Mouse (Mus musculus): ENCODE measurements around the gene Nek1. TPM values are rescaled to one million over a fixed set of nuclear protein-coding genes. Genes with fewer than 3 reads are reported as not detected.
A peak's percentile ranks its signal among the peaks of the same experiment; 100 is the strongest.

The Nek1 gene
- polyA plus RNA-seq, 1 experiment = 2.9 TPM

- no peaks in the 10 kb centered on the region for H3K36me3 ChIP-seq (ENCODE audit: control insufficient read depth, insufficient read depth, low read length)
- no peaks in the 10 kb centered on the region for H3K27me3 ChIP-seq (ENCODE audit: control insufficient read depth, insufficient read depth, low read length)
- TF ChIP-seq CTCF (IDR thresholded peaks at IDR 0.05; ENCODE audit: extremely low read depth, insufficient read length, insufficient replicate concordance, low read depth, low read length) (no peak), POLR2A (IDR thresholded peaks at IDR 0.05; ENCODE audit: low read depth, low read length) (no peak)
- H3K27ac ChIP-seq (ENCODE audit: insufficient read depth, low read depth, low read length) = peak overlapping the region; percentile 17; the same call in 1 of the 2 replicates
- H3K4me1 ChIP-seq (ENCODE audit: control insufficient read depth, insufficient read depth, insufficient read length, low read length) = peaks cover 13% of the 10 kb centered on the region; the same call in 1 of the 2 replicates
- H3K4me3 ChIP-seq (ENCODE audit: low read depth, low read length) = no peak overlapping the region
These were observed 149.8 kb downstream of the Nek1 start for GRCm38 (mm10) chr8:61142845-61143244.

DNA sequence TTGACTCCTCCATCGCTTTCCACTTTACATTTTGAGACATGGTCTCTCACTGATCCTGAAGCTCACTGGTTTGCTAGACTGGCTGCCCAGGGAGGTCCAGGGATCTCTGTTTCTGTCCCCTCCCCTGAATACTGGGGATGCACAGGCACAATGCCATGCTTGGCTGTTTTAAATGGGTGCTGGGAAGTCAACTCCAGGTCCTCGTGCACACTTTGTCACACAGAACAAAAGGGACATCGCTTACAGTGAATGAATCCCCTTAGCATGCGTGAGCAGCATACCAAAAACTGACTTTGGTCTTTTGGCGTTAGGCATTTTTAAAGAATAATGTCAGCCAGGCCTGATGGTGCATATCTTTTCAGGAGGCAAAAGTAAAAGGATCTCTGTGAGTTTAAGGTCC is 155.7 kb downstream of the Nek1 start:
- Histone ChIP-seq H3K4me3 (ENCODE audit: low read depth, low read length) (no peak overlapping the region), H3K27me3 (ENCODE audit: control insufficient read depth, insufficient read depth, low read length) (no peaks in the 10 kb centered on the region), H3K4me1 (ENCODE audit: control insufficient read depth, insufficient read depth, insufficient read length, low read length) (peaks cover 6% of the 10 kb centered on the region; the same call in 1 of the 2 replicates), H3K27ac (ENCODE audit: insufficient read depth, low read depth, low read length) (no peak overlapping the region), H3K36me3 (ENCODE audit: control insufficient read depth, insufficient read depth, low read length) (no peaks in the 10 kb centered on the region)
- 91% methylated on average over 5 of the region's 5 CpGs for WGBS
- TF ChIP-seq POLR2A (IDR thresholded peaks at IDR 0.05; ENCODE audit: low read depth, low read length) = no peak
- no peak for TF ChIP-seq CTCF (IDR thresholded peaks at IDR 0.05; ENCODE audit: extremely low read depth, insufficient read length, insufficient replicate concordance, low read depth, low read length)

DNA sequence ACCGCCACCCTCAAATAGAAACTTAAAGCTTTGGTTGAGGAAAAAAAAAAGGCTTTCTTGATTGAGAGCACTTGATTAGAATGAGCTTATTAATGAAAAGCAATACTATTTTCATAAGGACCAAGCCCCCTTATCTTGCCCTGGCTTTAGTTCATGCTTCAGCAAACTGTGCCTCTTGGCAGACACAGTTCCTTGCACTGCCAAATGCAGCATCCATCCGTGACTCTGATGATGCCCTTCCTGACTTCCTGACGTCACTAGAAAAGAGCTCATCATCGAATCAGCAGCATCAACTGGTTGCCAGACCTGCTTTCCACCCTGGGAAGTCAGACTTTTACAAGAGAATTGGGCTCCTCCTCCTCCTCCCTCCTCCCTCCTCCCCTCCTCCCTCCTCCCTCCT is 157.6 kb downstream of the Nek1 start:
- 70% methylated on average over 4 of the region's 4 CpGs for WGBS
- TF ChIP-seq CTCF (IDR thresholded peaks at IDR 0.05; ENCODE audit: extremely low read depth, insufficient read length, insufficient replicate concordance, low read depth, low read length) = no peak
- TF ChIP-seq POLR2A (IDR thresholded peaks at IDR 0.05; ENCODE audit: low read depth, low read length) = no peak
- peaks cover 6% of the 10 kb centered on the region; the same call in 1 of the 2 replicates for H3K4me1 ChIP-seq (ENCODE audit: control insufficient read depth, insufficient read depth, insufficient read length, low read length)
- H3K27ac ChIP-seq (ENCODE audit: insufficient read depth, low read depth, low read length) = no peak overlapping the region
- no peaks in the 10 kb centered on the region for H3K27me3 ChIP-seq (ENCODE audit: control insufficient read depth, insufficient read depth, low read length)
- H3K4me3 ChIP-seq (ENCODE audit: low read depth, low read length) = no peak overlapping the region
- H3K36me3 ChIP-seq (ENCODE audit: control insufficient read depth, insufficient read depth, low read length) = no peaks in the 10 kb centered on the region

DNA sequence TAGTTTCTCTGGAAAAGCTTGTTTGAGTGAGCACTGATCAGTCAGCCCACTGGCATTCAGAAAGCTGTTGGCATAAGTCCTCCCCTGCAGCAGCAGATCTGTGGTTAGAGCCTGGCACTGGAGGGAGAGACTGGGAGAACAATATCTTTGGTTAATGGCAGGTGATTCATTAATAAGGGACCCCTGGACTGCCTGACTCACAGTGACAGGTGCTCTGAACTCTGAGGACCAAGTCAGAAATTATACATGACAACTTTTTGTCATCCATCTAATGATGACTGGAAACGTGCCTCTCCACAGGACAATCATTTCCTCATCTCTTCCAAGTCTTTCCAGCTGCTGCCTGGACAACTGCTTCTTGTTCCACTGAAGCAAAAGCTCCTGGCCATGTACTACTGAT is 163.4 kb downstream of the Nek1 start:
- peaks cover 6% of the 10 kb centered on the region; the same call in 1 of the 2 replicates for H3K4me1 ChIP-seq (ENCODE audit: control insufficient read depth, insufficient read depth, insufficient read length, low read length)
- no peaks in the 10 kb centered on the region for H3K36me3 ChIP-seq (ENCODE audit: control insufficient read depth, insufficient read depth, low read length)
- no peaks in the 10 kb centered on the region for H3K27me3 ChIP-seq (ENCODE audit: control insufficient read depth, insufficient read depth, low read length)
- no peak overlapping the region for H3K4me3 ChIP-seq (ENCODE audit: low read depth, low read length)
- no peak overlapping the region for H3K27ac ChIP-seq (ENCODE audit: insufficient read depth, low read depth, low read length)
- no peak for TF ChIP-seq POLR2A (IDR thresholded peaks at IDR 0.05; ENCODE audit: low read depth, low read length)
- TF ChIP-seq CTCF (IDR thresholded peaks at IDR 0.05; ENCODE audit: extremely low read depth, insufficient read length, insufficient replicate concordance, low read depth, low read length) = no peak
- 26% methylated on average over 1 of the region's 1 CpGs for whole genome bisulfite sequencing

DNA sequence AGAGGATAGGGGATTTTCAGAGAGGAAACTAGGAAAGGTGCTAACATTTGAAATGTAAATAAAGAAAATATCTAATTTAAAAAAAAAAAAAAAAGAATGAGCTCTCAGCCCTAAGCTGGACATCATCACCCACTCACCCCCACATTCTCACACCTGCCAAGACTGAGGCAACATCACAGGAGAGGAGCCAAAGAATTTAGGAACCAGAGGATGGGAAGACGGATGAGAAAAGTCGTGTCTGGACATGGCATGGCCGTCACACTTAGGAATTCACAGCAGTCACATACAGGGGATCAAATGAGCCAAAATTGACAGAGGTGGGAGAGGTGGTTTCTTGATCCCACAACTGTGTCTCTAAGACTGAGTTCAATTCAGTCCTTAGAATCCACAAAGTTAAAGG is 165.5 kb downstream of the Nek1 start:
- H3K36me3 ChIP-seq (ENCODE audit: control insufficient read depth, insufficient read depth, low read length) = no peaks in the 10 kb centered on the region
- TF ChIP-seq CTCF (IDR thresholded peaks at IDR 0.05; ENCODE audit: extremely low read depth, insufficient read length, insufficient replicate concordance, low read depth, low read length) (no peak), POLR2A (IDR thresholded peaks at IDR 0.05; ENCODE audit: low read depth, low read length) (no peak)
- 86% methylated on average over 3 of the region's 3 CpGs for WGBS

GRCm38 (mm10) chr8:61161461-61162185 is 168.6 kb downstream of the Nek1 start:
- H3K27me3 ChIP-seq (ENCODE audit: control insufficient read depth, insufficient read depth, low read length) = no peaks in the 10 kb centered on the region
- TF ChIP-seq POLR2A (IDR thresholded peaks at IDR 0.05; ENCODE audit: low read depth, low read length) (no peak), CTCF (IDR thresholded peaks at IDR 0.05; ENCODE audit: extremely low read depth, insufficient read length, insufficient replicate concordance, low read depth, low read length) (no peak)
- no peaks in the 10 kb centered on the region for H3K4me1 ChIP-seq (ENCODE audit: control insufficient read depth, insufficient read depth, insufficient read length, low read length)
- WGBS = 85% methylated on average over 6 of the region's 6 CpGs
- no peaks in the 10 kb centered on the region for H3K36me3 ChIP-seq (ENCODE audit: control insufficient read depth, insufficient read depth, low read length)
- H3K27ac ChIP-seq (ENCODE audit: insufficient read depth, low read depth, low read length) = no peak overlapping the region
- H3K4me3 ChIP-seq (ENCODE audit: low read depth, low read length) = no peak overlapping the region

More for the DNA sequence above, 165.5 kb downstream of the Nek1 start:
- Histone ChIP-seq H3K4me1 (ENCODE audit: control insufficient read depth, insufficient read depth, insufficient read length, low read length) (no peaks in the 10 kb centered on the region), H3K4me3 (ENCODE audit: low read depth, low read length) (no peak overlapping the region), H3K27me3 (ENCODE audit: control insufficient read depth, insufficient read depth, low read length) (no peaks in the 10 kb centered on the region), H3K27ac (ENCODE audit: insufficient read depth, low read depth, low read length) (no peak overlapping the region)

DNA sequence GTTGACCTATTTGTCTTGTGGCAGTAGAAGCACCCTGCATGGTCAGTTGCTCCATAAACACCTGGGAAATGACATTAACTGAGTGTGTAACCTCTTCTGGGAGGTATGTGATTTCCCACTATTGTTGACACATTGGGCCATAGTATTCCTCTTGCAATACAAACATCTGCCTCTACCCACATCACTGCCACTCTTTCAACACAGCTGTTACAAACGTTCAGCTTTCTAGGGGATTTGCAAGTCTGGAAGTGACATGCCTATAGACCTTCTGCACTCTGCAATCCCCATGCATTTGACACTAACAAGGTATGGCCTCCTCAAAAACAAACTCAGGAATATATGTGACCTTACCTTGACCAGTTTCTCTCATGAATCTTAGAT is 169.2 kb downstream of the Nek1 start:
- Histone ChIP-seq H3K27ac (ENCODE audit: insufficient read depth, low read depth, low read length) (no peak overlapping the region), H3K4me3 (ENCODE audit: low read depth, low read length) (no peak overlapping the region), H3K4me1 (ENCODE audit: control insufficient read depth, insufficient read depth, insufficient read length, low read length) (no peaks in the 10 kb centered on the region), H3K27me3 (ENCODE audit: control insufficient read depth, insufficient read depth, low read length) (no peaks in the 10 kb centered on the region), H3K36me3 (ENCODE audit: control insufficient read depth, insufficient read depth, low read length) (no peaks in the 10 kb centered on the region)
- 57% methylated on average over 1 of the region's 1 CpGs for WGBS
- TF ChIP-seq CTCF (IDR thresholded peaks at IDR 0.05; ENCODE audit: extremely low read depth, insufficient read length, insufficient replicate concordance, low read depth, low read length) (no peak), POLR2A (IDR thresholded peaks at IDR 0.05; ENCODE audit: low read depth, low read length) (no peak)
